Mouse (Mus musculus) megakaryocyte, embryonic 14.5 days (primary cell): ENCODE results near the gene Tap1. TPM values are rescaled to one million over a fixed set of nuclear protein-coding genes. Genes with fewer than 3 reads are reported as not detected.

Source experiments
- H3K27me3 ChIP-seq: replicated peaks from 2 replicates; pipeline ENCODE3; 2012; ENCODE audit warnings: inconsistent platforms
- H3K36me3 ChIP-seq: replicated peaks from 2 replicates; pipeline ENCODE3; 2012; ENCODE audit warnings: low read length, inconsistent platforms, mixed read lengths
- H3K4me1 ChIP-seq: 2 replicates; pipeline ENCODE4 v1.6.1; 2012; ENCODE audit warnings: inconsistent platforms
- H3K4me3 ChIP-seq: replicated peaks from 2 replicates; pipeline ENCODE3; 2012; ENCODE audit warnings: moderate library complexity, mild to moderate bottlenecking, inconsistent platforms
- H3K9me3 ChIP-seq: 2 replicates; pipeline ENCODE4 v1.6.1; 2012; ENCODE audit warnings: inconsistent platforms
- FLI1 ChIP-seq: IDR thresholded peaks from 2 replicates; pipeline ENCODE4 v1.6.1; 2012; ENCODE audit warnings: low read length, inconsistent platforms, mixed read lengths
- GATA1 ChIP-seq: IDR thresholded peaks from 3 replicates; pipeline ENCODE4 v1.6.1; 2012; ENCODE audit warnings: mixed read lengths, low read length, inconsistent platforms, borderline replicate concordance
- polyA plus RNA-seq: library from polyadenylated mRNA; stranded (reverse); fragments of >175 nt; gene quantifications from 2 replicates; pipeline ENCODE4 v1.2.3, GENCODE M21; 2012; ENCODE audit warnings: low replicate concordance; ENCODE audit not compliant: insufficient read depth

Gene Tap1
- polyA plus RNA-seq, 1 experiment = 27.1 TPM

- H3K4me3 ChIP-seq = no peak overlapping the region
- H3K36me3 ChIP-seq = no peaks in the 10 kb centered on the region
- TF ChIP-seq GATA1 = no peak
- no peak for TF ChIP-seq FLI1
- peaks cover 12% of the 10 kb centered on the region for H3K27me3 ChIP-seq
- no peaks in the 10 kb centered on the region for H3K9me3 ChIP-seq
- peaks cover 36% of the 10 kb centered on the region for H3K4me1 ChIP-seq
Observed at GRCm38 (mm10) chr17:34144960-34145371, 42.4 kb upstream of the Tap1 start.

- H3K4me3 ChIP-seq = no peak within 1 kb of the TSS
- H3K27me3 ChIP-seq = peaks cover 4% of the 10 kb centered on the region
- H3K36me3 ChIP-seq = no peaks in the 10 kb centered on the region
- H3K4me1 ChIP-seq = no peaks in the 10 kb centered on the region; the same call in 1 of the 2 replicates
- TF ChIP-seq FLI1 = no peak
- TF ChIP-seq GATA1 = no peak
- H3K9me3 ChIP-seq = no peaks in the 10 kb centered on the region
Observed at GRCm38 (mm10) chr17:34152923-34153322, 34.4 kb upstream of the Tap1 start, which contains the start of gene H2-DMb1. Gene H2-DMb1, plus strand, starts transcription at chr17:34153072.

GRCm38 (mm10) chr17:34155534-34155933 lies 31.8 kb upstream of the Tap1 start:
- TF ChIP-seq FLI1 (no peak), GATA1 (no peak)
- no peaks in the 10 kb centered on the region for H3K9me3 ChIP-seq
- H3K4me1 ChIP-seq = no peaks in the 10 kb centered on the region
- no peaks in the 10 kb centered on the region for H3K36me3 ChIP-seq
- no peak overlapping the region for H3K4me3 ChIP-seq
- peaks cover 4% of the 10 kb centered on the region for H3K27me3 ChIP-seq

GRCm38 (mm10) chr17:34164202-34164895 lies 23.0 kb upstream of the Tap1 start:
- H3K36me3 ChIP-seq = no peaks in the 10 kb centered on the region
- TF ChIP-seq FLI1 = no peak
- no peak for TF ChIP-seq GATA1
- no peaks in the 10 kb centered on the region for H3K27me3 ChIP-seq
- H3K4me1 ChIP-seq = peaks cover 29% of the 10 kb centered on the region
- H3K4me3 ChIP-seq = peak overlapping the region; percentile 10
- peaks cover 11% of the 10 kb centered on the region for H3K9me3 ChIP-seq

- no peaks in the 10 kb centered on the region for H3K36me3 ChIP-seq
- peaks cover 30% of the 10 kb centered on the region for H3K4me1 ChIP-seq
- peaks cover 11% of the 10 kb centered on the region for H3K9me3 ChIP-seq
- TF ChIP-seq FLI1 = peak; percentile 36; the same call in 1 of the 2 replicates
- peak; percentile 40; the same call in 1 of the 3 replicates for TF ChIP-seq GATA1
- H3K27me3 ChIP-seq = no peaks in the 10 kb centered on the region
- H3K4me3 ChIP-seq = peak overlapping the region; percentile 50
Observed at GRCm38 (mm10) chr17:34165033-34165730, 22.2 kb upstream of the Tap1 start.

- H3K36me3 ChIP-seq = no peaks in the 10 kb centered on the region
- peaks cover 3% of the 10 kb centered on the region for H3K27me3 ChIP-seq
- H3K4me3 ChIP-seq = no peak overlapping the region
- TF ChIP-seq FLI1 (no peak), GATA1 (no peak)
- H3K4me1 ChIP-seq = peaks cover 41% of the 10 kb centered on the region
- peaks cover 10% of the 10 kb centered on the region for H3K9me3 ChIP-seq
Observed at GRCm38 (mm10) chr17:34169279-34169678, 18.1 kb upstream of the Tap1 start.

- peaks cover 3% of the 10 kb centered on the region for H3K27me3 ChIP-seq
- TF ChIP-seq FLI1 (no peak), GATA1 (no peak)
- peaks cover 30% of the 10 kb centered on the region for H3K4me1 ChIP-seq
- no peaks in the 10 kb centered on the region for H3K36me3 ChIP-seq
- H3K9me3 ChIP-seq = peaks cover 8% of the 10 kb centered on the region
- no peak overlapping the region for H3K4me3 ChIP-seq
Observed at GRCm38 (mm10) chr17:34170487-34170876, 16.9 kb upstream of the Tap1 start.

GRCm38 (mm10) chr17:34170877-34171498 lies 16.4 kb upstream of the Tap1 start:
- Histone ChIP-seq H3K27me3 (peaks cover 6% of the 10 kb centered on the region), H3K4me3 (peak overlapping the region; percentile 75), H3K9me3 (peaks cover 5% of the 10 kb centered on the region), H3K4me1 (peaks cover 27% of the 10 kb centered on the region), H3K36me3 (no peaks in the 10 kb centered on the region)
- TF ChIP-seq GATA1 (no peak), FLI1 (no peak)

- no peak overlapping the region for H3K4me3 ChIP-seq
- H3K9me3 ChIP-seq = peaks cover 18% of the 10 kb centered on the region
- no peaks in the 10 kb centered on the region for H3K36me3 ChIP-seq
- peaks cover 10% of the 10 kb centered on the region for H3K27me3 ChIP-seq
- TF ChIP-seq GATA1 (no peak), FLI1 (no peak)
- peaks cover 25% of the 10 kb centered on the region for H3K4me1 ChIP-seq
Observed at GRCm38 (mm10) chr17:34172528-34172927, 14.8 kb upstream of the Tap1 start.
